Mouse (Mus musculus): ENCODE data around the gene Nfatc2ip.
"Not testable (repeated sequence)": the region's sequence is repeated elsewhere in the genome, so short reads cannot be mapped to it uniquely, and the experiment has no call there.

Gene Nfatc2ip

DNA sequence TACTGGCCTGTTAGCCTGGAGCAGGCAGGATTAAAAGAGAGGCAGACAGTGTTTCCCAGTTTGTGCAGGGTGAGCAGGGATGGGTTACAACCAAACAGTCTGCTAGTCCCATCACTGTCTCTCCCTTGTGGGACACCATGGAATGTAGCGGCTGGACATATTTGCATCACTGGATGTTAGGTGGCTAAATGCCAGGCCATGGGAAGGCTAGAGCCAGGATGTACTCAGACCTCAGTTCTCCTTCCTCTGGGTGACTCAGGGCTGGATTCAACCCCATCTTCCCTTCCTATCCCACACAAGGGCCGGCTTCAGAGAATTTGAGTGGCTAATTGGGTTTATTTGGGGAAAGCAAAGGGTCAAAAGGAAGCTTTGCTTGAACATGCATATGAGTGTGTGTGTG, 12.1 kb upstream of the Nfatc2ip start:
- no peak for DNase-seq

DNA sequence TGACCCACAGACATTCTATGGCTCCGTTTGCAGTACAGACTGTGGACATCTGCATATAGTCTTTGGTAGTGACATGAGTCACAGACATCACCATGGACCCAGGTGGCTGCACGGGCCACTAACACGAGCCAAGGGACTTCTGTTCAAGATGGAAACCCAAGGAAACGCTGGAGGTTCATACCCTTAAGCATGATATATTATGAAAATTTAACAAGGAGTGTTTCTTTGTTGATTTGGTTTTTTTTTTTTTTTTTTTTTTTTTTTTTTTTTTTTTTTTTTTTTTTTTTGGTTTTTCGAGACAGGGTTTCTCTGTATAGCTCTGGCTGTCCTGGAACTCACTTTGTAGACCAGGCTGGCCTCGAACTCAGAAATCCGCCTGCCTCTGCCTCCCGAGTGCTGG, 6.0 kb upstream of the Nfatc2ip start:
- DNase-seq = not testable (repeated sequence)

DNA sequence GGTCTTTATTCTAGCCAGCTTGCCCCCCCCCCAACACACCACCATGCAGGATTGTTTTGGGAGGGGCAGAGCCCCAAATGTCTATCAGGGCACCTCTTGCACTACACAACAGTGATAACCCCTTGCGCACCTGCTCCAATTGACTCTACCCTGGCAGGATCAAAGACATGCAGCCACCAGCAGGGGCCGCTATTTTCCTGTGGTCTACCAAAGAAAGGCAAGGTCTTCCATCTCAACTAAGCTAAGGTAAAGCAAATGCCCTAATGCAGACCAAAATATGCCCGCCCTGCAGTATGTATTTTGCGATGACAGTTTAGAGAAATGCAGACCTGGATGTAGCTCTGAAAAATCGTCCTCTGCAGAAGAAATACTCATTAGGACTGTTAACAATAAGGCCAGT, 3.0 kb upstream of the Nfatc2ip start:
- peak; percentile 93 to 94 for DNase-seq

DNA sequence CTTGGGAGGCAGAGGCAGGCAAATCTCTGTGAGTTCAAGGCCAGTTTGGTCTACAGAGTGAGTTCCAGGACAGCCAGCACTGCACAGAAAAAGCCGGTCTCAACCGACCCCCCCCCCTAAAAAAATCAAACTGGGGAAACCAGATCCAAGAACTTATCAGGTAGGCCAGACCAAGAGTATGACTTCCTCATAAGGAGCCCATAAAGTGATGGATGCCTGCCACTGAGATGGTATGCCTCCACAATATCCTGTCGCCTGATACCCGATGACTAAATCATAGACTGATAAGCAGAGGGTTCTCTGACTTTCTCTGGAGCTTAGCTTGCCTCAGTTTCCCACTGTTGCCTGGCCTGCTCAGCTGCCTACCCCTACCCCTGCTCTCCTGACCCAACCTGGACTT, 1.3 kb upstream of the Nfatc2ip start:
- DNase-seq = no peak

DNA sequence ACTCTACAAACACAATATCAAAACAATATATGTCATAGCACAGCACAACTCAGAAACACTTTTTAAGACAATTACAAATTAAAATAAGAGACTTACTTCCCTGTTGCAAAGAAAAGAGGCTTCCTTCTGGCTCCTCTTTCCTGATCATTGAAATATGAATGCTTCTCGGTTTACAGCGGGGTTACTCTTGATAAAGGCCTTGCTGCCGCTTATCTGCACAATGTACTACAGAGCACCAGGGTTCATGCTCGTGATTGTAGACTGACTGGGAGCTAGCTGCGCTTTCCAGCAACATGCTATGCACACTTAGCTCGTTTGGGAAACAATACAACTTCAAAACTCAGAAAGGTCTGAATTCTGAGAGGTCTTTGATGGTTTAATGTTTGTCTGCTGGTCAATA, 684 bp upstream of the Nfatc2ip start:
- DNase-seq = no peak

DNA sequence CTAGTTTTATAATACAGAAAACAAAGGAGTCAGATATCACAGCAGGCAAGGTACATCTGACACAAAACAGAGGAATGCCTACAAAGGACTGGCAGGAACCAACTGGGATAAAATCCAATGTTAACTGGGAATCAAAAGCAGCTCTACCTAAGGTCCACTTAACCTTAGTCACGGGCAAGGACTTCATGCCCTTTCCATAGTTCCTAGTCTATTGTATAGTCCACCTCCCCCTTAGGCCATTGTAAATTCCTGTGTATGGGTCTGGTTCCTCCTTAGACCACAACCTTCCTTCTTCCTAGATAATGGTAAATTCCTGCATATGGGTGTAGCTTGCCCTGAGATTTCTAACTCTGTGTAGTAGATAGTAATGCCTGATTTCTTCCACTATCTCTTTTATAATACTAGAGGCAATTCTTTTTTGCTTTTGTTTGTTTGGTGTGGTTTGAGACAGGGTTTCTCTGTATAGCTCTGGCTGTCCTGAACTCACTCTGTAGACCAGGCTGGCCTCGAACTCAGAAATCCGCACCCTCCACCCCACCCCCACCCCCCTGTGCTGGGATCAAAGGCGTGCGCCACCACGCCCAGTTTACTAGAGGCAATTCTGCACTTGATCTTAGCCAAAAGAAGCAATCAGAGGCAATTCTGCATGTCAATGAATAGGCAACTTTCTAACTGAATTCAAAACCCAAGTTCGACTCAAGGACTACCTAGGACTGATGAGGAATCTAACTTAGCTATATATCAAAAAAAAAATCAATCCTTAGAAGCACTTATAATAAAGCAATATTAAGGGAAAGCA, 4.3 kb downstream of the Nfatc2ip start:
- not testable (repeated sequence) for DNase-seq

DNA sequence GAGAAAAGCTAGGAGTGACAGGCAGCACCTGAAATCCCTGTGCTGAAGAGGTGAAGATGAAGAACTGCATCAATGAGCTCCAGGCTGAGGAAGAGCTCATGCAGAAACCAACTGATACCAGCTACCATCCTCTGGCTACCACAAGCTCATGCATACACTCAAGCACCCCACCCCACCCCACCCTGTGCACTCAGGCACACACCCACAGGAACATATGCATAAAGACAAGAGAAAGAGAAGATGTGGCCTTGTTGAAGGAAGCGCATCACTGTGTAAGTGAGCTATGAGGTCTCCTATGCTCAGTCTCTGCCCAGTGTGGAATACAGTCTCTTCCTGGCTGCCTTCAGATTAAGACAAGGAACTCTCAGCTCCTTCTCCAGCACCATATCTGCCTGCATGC, 8.4 kb downstream of the Nfatc2ip start:
- DNase-seq = no peak

DNA sequence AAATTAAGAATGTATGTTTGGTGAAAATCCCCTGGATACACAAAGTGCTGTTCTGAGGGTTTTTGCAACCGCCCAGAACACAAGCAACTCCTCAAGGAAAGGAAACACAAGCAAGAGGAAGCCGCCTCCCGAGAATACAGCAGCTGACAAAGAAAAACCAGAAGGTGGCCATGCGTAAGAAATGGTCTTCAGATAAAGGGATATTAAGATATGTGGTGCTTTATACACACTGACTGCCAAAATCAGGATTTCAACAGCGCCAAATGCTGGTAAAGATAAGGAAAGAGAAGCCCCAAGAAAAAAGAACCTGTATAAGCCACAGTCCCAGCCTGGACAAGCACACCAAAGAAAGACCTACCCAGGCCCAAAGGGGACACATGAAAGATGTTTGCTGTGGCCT, 13.0 kb downstream of the Nfatc2ip start:
- no peak for DNase-seq

DNA sequence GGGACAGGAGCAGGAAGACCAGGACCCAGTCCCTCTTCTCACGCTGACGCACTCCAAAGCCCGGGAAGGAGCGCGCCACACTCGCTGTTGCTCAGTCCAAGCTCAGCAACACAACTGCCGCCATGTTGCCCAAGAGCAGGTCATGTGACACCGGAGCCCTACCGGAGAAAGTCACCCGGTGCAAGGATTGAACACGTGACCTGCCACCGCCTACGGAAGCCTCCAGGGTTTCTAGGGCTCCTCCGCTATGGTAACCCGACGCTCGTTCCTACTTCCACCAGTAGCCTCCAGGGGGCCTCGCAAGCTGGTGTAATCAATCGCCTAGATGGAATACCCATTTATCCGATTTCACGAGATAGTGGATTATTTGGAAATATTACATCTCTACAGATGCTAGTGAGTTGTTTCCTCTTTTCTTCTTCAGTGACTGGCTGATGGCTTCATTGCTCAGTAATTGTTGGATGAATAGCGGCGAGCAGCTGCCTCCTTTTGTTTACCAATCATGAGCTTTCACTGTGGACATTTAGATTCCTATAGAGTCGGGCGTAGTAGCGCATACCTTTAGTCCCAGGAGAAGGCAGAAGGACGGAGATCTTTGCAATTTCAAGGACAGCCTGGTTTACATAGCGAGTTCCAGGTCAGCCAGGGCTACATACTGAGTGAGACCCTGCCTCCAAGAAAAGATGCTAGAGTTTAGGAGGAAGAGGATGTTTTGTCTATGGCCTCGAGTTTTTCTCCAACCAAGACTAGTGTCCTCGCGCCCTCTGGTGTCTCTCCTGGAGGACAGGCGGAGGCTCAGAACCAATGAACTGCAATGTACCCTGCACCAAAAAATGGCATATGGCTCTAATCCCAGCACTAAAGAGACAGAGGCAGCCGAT, 19.0 kb downstream of the Nfatc2ip start, which contains the start of gene Spns1:
Spns1 (minus strand) TSS at position 173 of the 881 bp plus-strand sequence.
- DNase-seq = peak; percentile 98

DNA sequence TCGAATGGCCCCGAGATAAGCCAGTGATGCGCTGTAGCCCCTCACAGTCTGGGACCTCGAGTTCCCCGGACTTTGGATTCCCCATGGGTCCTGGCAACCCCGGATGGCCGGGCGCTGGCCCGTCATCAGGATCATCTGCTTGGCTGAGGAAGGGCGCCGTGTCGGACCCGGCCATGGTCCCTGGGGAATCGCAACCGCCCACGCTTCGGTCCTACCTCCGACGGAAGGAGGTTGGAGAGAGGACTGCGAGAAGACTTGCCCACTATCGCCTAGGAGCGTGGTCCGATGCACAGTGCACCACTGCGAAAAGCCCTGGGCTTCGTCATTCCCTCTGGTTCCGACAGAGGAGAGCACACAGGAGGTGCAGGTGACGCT, 19.6 kb downstream of the Nfatc2ip start:
- peak; percentile 59 to 60 for DNase-seq

DNA sequence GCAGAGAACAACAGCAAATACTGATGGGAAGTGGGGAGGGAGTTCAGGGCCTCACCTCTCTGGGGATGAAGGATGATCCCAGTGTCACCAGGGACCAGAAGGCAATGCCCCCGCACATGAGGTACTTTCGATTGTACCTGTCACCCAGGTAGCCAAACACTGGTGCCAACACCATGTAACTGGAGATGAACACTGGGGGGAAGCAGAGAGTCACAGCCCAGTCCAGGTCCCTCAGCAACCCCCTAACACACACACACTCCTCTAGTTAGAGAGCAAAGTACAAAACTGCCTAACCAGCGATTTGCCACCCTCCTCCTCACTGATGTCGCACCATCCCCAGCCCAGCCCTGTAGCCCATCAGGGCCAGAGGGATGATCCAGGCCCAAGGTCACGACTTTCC, 21.5 kb downstream of the Nfatc2ip start:
- DNase-seq = no peak

DNA sequence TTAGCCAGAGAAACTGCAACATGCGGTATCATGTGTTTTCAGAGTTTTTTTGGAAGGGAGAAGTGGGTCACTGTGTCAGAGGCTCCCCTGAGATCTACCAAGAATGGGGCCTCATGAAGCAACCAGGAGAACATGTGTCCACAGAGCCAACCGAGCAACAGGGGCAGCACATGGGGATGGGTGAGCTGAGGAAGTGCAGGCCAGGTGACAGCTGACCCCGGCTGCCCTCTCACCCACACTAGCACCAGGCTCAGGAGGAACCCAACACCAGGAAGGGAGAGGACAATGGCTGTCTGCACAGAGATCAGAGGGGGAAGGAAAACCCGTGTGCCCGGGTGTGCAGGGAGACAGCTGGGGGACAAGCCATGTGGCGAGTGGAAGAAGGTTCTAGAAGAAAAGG, 22.0 kb downstream of the Nfatc2ip start:
- DNase-seq = no peak

DNA sequence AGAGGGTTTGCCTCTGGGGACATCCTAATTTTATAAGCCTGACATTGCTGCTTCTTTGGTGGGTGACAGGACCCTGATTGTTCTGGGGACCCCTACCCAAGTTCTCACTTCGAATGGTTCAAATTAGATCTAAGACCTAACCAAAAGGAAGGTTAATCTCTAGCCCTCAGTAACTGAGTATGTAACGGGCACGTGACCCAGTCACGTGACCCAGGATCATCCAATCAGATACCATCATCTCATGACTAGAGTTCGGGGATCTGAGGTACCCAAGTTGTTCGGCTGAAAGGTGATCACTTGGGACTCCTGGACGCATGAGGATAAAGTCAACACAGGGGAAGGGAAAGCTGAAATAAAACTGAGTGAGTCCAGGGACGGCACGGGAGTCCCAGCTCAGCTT, 23.5 kb downstream of the Nfatc2ip start:
- no peak for DNase-seq

DNA sequence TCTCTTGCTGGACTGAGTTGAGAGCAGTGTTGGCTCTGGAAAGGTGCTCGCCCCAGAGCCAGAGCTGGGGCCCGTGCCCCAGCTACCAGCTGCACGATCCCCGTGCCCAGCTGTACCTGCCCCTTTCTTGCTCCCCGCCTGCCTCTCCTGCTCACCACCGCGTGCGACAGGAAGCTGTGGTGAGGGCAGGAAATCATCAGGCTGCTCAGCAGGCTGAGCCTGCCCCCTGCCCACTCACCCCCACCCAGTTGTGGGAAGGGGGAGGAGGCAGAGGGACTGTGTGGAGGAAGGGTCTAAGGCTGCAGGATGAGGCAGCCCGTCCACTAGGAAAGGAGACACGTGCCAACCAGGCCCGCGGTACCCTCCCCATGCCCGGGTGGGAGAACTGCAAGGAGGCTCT, 27.1 kb downstream of the Nfatc2ip start, which contains the start of gene Lat:
Lat (minus strand) TSS at position 178 of the 400 bp plus-strand sequence.
- DNase-seq = no peak

DNA sequence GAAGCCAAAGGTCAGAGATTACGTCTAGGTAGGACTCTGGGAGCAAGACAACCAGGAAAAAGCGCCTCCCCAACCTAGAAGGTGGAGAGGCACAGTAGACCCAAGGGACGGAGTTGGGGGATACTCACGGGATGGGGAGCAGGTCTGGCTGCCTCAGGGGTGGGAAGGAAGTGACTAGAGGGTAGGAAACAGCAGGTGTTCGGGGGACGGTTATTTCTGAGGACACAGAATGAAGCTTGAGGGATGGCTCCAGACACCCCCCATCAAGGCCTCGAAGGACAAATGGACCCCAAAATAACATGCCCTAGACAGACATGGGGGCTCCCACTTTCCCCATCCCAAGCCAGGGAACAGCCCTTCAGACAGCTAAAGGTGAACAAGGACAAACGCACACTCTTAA, 28.2 kb downstream of the Nfatc2ip start:
- DNase-seq = no peak

DNA sequence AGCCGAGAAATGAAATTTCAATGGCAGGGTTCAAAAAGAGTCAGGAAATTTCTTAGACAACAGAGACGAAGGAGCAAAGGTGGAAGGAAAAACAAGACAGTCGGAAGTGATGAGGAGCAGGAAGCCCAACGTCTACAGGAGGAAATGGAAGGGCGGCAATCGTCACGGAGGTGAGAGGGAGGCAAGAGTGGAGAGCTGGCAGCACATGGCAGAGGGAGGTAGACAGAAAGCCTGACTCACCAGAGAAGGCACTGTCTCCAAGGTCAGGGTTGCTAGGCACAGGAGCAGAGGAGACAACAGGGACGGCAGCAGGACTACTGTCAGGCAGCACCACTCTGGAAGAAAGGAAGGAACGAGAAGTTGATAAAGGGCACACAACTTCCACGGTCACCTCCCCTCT, 28.9 kb downstream of the Nfatc2ip start:
- DNase-seq = no peak

DNA sequence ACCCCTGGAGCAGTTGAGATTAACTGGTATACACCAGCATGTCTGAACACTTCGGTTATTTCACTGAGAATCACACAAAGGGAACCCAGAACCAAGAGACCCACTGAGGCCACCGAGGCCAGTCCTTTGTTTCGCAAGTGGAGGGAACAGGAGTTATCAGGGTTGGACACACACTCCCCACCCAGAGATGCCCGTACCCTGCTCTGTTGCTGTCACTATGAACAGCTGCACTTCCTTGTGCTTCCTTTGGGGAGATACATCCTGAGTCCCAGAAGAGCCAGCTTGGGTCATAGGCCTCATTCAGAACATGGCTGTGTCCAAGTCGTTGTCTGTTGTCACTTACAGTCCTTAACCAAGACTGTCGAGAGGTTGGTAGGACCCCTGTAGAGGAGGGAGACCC, 33.5 kb downstream of the Nfatc2ip start:
- DNase-seq = no peak

DNA sequence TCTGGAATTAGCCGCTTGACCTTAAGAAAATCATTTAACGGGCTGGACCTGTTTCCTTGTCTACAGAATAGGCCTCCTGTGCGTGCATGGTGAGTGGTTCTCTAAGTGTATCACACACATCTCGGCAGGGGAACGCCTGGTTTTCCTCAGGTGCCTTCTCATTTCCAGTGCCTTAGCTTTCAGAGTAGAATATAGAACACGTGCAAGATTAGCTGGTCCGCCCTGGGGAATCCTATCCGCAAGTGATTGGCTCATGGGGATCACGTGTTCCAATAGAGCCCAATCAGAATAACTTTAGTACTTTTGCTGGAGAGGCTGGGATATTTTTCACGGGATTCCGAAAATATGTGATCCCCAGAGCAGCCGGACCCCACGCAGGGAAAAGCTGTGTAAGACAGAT, 37.5 kb downstream of the Nfatc2ip start:
- no peak for DNase-seq

DNA sequence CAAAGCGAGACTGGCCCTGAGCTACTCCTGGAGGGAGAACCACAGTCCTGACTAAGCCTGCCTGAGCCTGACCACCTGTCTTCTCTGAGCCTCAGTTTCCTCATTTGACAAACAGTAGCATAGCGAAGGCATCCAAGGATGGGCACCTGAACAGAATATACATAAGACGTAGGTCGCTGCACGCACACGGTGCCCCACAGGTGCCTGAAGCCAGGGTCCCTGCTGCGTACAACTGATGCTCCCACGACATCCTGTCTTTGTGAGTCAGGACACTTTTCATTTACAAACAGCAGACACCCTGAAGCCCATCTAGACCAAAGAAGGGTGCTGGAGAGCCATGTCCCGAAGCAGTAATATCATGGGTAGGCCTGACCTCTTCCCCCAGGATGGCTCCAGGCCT, 38.1 kb downstream of the Nfatc2ip start:
- DNase-seq = no peak

DNA sequence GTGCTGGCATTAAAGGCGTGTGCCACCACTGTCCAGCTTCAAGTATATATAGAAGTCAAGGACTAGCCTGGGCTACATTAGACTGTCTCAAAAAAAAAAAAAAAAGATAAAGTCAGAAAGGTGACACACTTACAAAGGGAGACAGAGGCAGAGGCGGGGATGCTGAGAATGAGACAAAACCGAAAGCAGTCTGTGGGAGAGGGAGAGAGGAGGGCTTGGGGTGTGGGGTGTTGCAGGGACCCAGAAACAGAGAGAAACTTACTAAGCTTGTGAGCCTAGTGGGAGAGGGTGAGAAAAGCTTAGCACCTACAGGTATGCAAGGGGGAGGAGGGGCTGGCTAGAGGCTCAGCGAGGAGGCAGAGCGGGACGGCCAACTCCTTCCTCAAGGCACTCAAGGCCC, 38.7 kb downstream of the Nfatc2ip start:
- no peak for DNase-seq

DNA sequence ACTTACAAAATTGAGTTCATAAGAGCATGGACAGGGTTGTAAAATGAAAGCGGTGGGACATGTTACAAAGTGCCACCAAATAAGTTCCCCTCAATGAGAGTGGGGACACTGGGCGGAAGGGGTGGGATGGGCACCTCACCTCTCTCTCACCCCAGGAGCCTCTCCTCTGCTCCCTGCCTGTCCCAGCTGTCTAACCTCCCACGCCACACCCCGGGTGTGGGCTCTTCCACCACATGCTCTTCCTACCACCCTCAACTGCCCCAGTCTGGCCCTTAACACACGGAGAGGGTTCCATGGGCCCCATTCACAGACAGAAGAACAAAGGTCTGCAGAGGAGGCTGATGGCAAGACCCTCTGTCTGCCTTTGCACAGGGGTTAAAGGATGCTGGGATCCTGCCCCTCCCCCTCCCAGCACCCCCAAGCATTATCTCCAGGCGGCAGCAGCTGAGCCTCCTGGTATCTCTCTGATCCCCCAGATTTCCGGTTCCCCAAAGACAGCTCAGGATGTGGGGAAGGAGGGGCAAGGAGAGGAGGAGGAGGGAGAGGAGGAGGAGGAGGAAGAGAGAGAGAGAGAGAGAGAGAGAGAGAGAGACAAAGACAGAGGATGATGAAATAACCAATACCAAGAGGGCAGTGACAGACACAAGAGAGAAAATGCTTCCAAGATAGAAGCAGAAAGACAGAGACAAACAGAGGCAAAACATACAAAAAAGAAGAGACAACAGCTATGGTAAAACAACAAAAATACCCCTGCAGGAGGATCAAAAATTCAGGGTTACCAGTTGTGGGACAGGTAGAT, 39.5 kb downstream of the Nfatc2ip start:
- no peak for DNase-seq

DNA sequence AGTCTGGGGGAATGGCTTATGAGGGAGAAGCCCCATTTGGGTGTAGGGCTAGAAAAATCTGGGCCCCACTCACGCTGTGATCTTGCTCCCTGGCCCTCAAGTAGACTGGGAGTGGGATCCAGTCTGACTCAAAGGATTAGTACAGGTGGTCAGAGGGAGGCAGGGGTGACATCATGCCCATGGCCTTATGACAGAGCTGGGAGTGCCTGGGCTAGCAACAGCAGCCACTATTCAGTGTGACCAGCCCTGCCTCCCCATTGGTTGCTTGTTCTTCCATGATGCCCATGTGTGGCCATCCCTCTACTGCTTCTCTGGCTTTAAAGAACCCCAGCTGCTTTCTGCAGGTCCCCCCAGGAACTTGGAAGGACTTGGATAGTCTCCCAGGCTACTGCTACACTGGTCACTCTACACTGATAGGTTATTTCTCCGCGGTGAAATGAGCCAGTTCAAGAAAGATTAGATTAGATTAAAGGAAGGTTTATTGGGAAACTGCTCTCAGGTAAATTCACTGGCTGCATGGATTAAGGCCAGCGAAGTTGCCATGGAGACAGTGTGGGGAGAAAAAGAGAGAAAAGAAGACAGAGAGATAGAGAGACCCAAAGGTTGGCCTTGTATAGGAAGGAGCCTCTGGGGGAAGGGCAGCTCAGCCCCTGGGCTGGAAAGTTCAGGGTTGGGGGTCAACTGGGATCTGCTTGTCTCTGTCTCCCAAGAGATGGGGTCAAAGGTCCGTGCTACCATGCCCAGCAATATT, 40.5 kb downstream of the Nfatc2ip start:
- no peak for DNase-seq

Data from cerebellum, postnatal 10 days (tissue).